Mouse (Mus musculus): Measurements from ENCODE around the gene Gm8439. TPM values are rescaled to one million over a fixed set of nuclear protein-coding genes. Genes with fewer than 3 reads are reported as not detected.
A peak's percentile ranks its signal among the peaks of the same experiment; 100 is the strongest.

Gene Gm8439
- total RNA-seq, 2 experiments from 2014 or later = not detected

DNA sequence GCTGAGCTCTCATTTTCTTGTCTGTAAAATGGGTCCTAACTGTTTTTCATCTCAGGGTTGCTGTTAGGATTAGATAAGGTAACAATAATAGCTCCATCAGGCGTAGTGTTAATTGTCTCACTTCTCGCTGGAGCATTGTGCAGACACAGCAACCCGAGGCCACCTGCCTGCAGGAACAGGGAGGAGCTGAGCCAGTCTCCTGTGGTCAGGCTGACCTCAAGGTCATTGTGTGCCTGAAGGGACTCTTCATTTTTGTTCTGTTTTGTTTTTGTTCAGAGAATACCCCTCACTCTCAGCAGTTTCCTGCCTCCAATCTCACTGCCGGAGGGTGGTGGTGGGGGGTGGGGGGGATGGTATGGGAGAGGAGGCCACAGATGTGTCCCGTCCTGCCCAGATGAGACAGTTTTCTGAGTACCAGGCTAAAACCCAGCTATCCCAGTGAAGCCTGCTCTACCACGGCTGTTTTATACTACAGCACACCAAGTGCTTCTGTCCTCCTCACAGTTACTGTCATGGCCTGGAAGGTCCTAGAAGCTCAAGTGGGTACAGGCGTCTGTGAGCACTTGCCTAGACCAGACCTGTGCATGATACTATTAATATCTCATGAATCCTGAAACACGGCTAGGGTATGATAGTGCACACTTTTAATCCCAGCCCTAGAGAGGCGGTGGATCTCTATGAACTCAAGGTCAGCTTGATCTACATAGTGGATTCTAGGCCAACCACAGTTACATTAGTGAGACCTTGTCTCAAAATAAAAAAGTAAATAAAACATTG is 23.9 kb downstream of the Gm8439 start:
- DNase-seq (ENCODE audit: low spot score in 2 of 2) = no peak

- peak; percentile 61 to 77 for DNase-seq (ENCODE audit: low spot score in 2 of 2)
Measured at GRCm38 (mm10) chr4:120613691-120614329, 25.3 kb downstream of the Gm8439 start.

GRCm38 (mm10) chr4:120614644-120615043 is 26.1 kb downstream of the Gm8439 start:
- no peak for DNase-seq (ENCODE audit: low spot score in 2 of 2)

- peak in 1 of 2 experiments; percentile 21 for DNase-seq (ENCODE audit: low spot score in 2 of 2)
Measured at GRCm38 (mm10) chr4:120615528-120616081, 27.1 kb downstream of the Gm8439 start.

GRCm38 (mm10) chr4:120616199-120617025 is 27.9 kb downstream of the Gm8439 start:
- no peak for DNase-seq (ENCODE audit: low spot score in 2 of 2)

DNA sequence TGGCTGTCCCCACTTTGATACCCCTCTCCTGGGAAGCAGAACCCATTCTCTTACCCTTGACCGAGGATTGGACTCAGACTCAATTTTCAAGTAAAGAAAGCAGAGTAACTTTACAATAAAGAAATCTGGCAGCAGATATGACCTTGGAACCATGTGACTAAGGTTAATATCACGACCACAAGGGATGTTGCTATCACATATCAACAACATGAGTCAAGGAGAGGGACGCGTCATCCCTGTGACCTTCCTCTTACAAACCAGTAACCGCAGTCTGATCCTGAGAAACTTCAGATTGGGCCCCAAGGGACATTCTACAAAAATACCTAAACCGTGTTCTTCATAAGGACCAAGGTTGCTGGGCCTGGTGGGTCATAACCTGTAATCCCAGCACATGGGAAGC is 39.2 kb downstream of the Gm8439 start:
- DNase-seq (ENCODE audit: low spot score in 2 of 2) = no peak

- no peak for DNase-seq (ENCODE audit: low spot score in 2 of 2)
Measured at GRCm38 (mm10) chr4:120630218-120630931, 41.8 kb downstream of the Gm8439 start.

DNA sequence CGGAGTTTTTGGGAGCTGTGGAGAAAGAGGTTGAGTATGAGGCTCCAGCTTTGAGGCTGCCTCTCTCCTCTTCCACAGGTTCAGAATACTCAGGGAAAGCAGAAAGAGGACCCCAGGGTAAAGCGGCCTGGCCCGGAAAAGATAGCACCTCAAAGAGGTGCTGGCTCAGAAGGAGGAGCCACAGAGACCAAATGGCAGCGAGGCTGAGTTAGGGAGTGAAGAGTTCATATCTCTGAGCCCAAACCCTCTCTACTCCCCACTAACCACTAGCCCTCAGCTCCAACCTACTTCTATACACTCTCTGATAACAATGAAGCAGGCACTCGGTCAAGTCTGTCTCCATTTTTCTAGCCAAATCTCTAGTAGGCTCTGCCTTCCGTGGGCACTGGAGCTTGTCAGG is 43.3 kb downstream of the Gm8439 start:
- no peak for DNase-seq (ENCODE audit: low spot score in 2 of 2)

GRCm38 (mm10) chr4:120635351-120635750 is 46.8 kb downstream of the Gm8439 start:
- DNase-seq (ENCODE audit: low spot score in 2 of 2) = no peak

DNA sequence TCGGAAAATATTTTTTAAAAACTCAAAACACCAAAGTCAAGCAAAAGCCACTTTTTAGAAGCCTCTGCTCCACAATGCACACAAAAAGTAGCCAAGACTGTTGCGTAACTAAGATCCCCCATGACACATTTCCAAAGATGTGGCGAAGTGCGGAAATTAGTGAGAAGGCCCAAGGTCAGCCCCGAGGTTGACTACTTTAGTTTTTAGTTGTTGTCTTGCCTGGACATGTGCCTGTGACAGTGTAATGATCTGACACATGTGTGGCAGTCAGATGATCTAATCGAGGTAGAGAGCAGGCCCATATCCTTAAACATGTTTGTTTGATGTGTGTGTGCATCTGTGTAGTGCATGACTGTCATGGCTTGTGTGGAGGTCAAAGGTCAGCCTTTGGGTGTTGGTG is 53.4 kb downstream of the Gm8439 start:
- DNase-seq (ENCODE audit: low spot score in 2 of 2) = no peak

DNA sequence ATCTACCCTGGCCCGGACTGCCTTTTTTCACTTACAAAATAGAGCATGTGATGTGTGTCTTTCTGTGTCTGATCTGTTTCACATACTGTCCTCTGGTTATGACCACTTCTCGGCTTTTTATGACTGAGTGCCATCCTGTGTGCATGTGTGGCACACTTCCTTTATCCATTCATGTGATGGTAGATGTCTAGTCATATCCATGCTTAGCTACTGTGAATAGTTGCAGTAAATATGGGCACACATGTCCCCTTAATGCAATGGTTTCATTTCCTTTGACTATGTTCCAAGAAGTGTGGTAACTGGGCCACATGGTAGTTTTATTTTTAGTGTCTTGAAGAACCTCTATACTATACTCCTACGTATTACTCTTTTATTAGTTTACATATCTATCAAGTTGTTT is 55.4 kb downstream of the Gm8439 start:
- DNase-seq (ENCODE audit: low spot score in 2 of 2) = no peak

DNA sequence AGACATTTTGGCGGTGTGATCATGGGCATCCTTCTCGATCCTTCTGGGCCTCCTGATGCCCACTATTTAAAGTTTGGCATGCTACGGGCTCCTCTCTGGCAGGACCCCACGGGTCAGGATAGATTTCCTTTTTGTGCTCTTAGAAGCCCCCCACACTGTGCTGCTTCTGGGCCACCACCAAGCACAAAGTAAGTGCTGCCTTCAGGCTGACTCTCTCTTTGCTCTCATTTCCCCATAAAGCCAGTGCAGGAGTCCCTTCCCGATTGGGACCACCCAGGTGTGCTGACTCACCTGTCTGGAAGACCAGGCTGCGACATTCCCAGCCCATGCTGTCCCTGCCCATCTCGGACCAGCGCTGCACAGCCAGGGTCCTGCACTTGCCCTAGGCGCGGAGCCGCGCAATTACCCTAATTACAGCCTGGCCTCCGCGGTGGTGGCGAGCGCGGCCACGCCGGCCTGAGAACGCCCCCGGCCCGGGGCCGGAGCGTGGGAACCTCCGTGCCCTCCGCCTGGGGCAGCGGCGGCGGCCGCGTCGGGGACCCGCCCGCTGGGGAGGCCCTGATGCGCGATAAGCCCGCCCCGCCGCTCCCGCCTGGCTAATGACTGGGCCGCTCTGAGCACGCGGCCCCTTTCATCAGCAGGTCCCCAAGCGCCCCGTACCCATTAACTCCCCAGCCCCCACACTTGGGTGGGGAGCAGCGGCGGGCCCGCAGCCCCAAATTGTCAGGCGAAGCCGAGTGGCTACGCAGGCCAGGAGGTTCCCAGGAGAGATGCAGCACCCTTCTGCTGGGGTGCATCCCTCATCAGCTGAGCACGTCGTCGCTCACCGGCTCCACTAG is 61.0 kb downstream of the Gm8439 start:
- peak; percentile 39 to 58 for DNase-seq (ENCODE audit: low spot score in 2 of 2)

- DNase-seq (ENCODE audit: low spot score in 2 of 2) = no peak
Measured at GRCm38 (mm10) chr4:120650208-120650592, 61.7 kb downstream of the Gm8439 start.

- DNase-seq (ENCODE audit: low spot score in 2 of 2) = no peak
Measured at GRCm38 (mm10) chr4:120655898-120656297, 67.4 kb downstream of the Gm8439 start.

Other genes with a start within 250 kb of the Gm8439 start
- gene Scmh1, start 183.5 kb upstream of the Gm8439 start, total RNA-seq (2021) = 10 to 100 TPM; 78.5 to 84.3 TPM
- gene Slfnl1, start 56.5 kb upstream of the Gm8439 start, total RNA-seq (2021) = under 1 TPM in 1 of 2 experiments, not detected in 1; 0.19 TPM
- gene Ctps, start 18.5 kb upstream of the Gm8439 start, total RNA-seq (2021) = 10 to 100 TPM; 39.8 to 43.2 TPM
- gene Cited4, start 77.8 kb downstream of the Gm8439 start, total RNA-seq (2021) = 10 to 100 TPM; 13.1 to 16.5 TPM
- gene Kcnq4, start 159.9 kb downstream of the Gm8439 start, total RNA-seq (2021) = 1 to 10 TPM; 9.1 TPM
- gene Nfyc, start 242.8 kb downstream of the Gm8439 start, total RNA-seq (2021) = 10 to 100 TPM; 45.1 to 49.4 TPM

Measured in left cerebral cortex, adult 18-20 months (tissue).